Mouse (Mus musculus): Measurements from ENCODE around the gene Inpp5k. TPM values are rescaled to one million over a fixed set of nuclear protein-coding genes. Genes with fewer than 3 reads are reported as not detected.

Gene Inpp5k
- polyA plus RNA-seq, 1 experiment from 2014 or later: 28.4 TPM

DNA sequence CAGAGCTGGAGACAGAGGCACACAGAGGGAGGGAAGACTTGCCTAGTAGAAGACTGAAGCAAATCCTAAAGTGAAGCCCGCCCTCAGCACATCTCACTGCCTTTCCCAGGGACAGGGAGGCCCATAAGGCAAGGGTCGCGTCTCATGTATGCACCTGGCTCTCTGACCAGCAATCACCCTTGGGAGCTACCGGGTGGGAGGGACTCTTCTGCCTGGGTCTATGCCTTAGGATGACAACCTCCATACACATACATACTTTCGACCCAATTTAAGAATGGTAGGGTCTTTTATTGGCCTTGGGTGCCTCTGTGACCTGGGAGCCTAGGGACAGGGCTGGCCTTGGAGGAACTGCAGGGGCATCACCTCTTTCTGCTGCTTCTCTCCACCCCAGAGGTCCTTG is 42.6 kb downstream of the Inpp5k start:
- ATAC-seq (ENCODE audit: low FRiP score, low read depth): no peak
- Histone ChIP-seq H3K9me3 (no peaks in the 10 kb centered on the region), H3K9ac (replicated peaks) (no peak overlapping the region), H3K4me3 (no peak overlapping the region), H3K27ac (replicated peaks) (no peak overlapping the region), H3K27me3 (no peaks in the 10 kb centered on the region; the same call in 1 of the 2 replicates), H3K4me2 (replicated peaks) (no peak overlapping the region), H3K36me3 (peaks cover 13% of the 10 kb centered on the region; the same call in 1 of the 2 replicates), H3K4me1 (no peaks in the 10 kb centered on the region)
- WGBS: 88% methylated on average over 5 of the region's 5 CpGs

GRCm38 (mm10) chr11:75674875-75675274 is 44.1 kb downstream of the Inpp5k start:
- Histone ChIP-seq H3K36me3 (0 out of 2 replicates have a peak, but pooled peaks cover 6% of the 10 kb centered on the region), H3K4me2 (replicated peaks) (no peak overlapping the region), H3K9me3 (no peaks in the 10 kb centered on the region), H3K27me3 (no peaks in the 10 kb centered on the region; the same call in 1 of the 2 replicates), H3K4me3 (no peak overlapping the region), H3K9ac (replicated peaks) (no peak overlapping the region), H3K4me1 (peaks cover 3% of the 10 kb centered on the region), H3K27ac (replicated peaks) (no peak overlapping the region)
- 92% methylated on average over 3 of the region's 3 CpGs for WGBS
- no peak for ATAC-seq (ENCODE audit: low FRiP score, low read depth)

DNA sequence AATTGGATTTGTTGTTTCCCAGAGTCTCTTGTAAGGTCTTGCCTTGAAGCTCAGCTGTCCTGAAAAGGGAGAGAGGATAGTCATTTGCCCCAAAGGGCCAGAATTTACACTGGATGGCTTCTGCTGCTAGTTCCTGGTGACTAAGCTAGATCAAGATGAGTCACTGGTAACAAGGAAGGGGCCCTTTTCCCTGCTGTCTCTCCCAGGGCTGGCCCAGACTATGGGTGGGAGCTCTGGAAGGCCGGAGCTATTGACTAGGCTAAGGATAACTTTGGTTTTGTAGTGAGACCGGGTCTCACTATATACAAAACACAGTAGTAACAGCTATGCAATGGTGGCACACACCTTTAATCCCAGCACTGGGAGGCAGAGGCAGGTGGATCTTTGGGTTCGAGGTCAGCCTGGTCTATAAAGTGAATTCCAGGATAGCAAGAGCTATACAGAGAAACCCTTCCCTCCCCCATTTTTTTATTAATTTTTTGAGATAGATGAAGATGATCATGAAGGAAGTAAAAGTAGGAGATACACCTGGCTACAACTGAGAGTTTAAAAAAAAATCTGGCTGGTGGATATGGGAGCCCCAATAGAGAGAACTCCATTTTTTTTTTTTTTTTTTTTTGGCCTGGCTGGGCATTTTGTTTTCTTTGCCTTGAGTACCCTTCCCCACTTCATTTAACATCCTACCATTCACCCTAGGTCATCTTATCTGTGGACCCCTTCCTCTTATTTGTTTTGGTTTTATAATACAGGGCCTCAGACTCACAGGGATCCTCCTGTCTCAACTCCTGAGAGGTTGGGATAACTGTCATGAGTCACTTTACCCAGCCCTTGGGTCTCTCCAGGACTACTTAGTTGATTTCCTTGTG is 47.3 kb downstream of the Inpp5k start:
- Histone ChIP-seq H3K9ac (replicated peaks) (peak overlapping the region; percentile 25; the same call in 1 of the 2 replicates), H3K4me3 (peak overlapping the region; percentile 99), H3K36me3 (peaks cover 8% of the 10 kb centered on the region), H3K4me1 (peaks cover 16% of the 10 kb centered on the region), H3K27me3 (no peaks in the 10 kb centered on the region; the same call in 1 of the 2 replicates), H3K4me2 (replicated peaks) (peak overlapping the region; percentile 89), H3K27ac (replicated peaks) (peak overlapping the region; percentile 43; the same call in 1 of the 2 replicates), H3K9me3 (no peaks in the 10 kb centered on the region)
- 88% methylated on average over 3 of the region's 3 CpGs for WGBS
- no peak for ATAC-seq (ENCODE audit: low FRiP score, low read depth)

DNA sequence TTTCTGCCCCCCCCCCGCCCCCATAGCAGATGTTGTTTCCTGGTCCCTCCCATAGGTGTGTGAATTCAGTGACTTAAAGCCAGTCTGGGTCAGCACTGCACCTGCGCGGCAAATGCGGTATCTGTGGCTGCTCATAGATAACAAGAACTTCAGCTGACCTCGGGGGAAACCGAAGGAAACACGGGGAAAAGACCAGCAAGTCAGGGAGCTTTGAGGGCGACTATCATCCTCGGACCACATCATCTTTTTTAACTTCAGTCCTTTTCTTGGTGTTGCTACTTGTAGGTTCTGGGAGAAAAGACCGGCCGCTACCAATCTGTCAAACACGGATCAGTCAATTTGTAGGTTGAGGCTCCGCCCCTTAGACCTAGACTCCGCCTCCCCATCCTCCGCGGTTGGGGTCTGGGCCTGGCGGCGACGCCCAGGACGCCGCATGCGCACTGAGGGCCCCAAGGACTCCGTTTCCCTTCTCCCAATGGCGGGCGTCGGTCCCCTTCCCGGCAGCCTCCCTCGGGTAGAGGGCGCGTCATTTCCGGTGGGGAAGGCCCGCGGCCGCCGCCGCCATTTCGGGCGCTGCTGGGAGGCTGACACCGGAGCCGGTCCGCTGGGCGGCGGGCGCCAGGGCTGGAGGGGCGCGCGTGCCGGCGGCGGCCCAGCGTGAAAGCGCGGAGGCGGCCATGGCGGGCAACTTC is 48.1 kb downstream of the Inpp5k start, which contains the start of gene Crk:
Crk (plus strand) TSS at position 513 of the 692 bp plus-strand sequence.
- WGBS: under 1% methylated on average over 54 of the region's 55 CpGs

DNA sequence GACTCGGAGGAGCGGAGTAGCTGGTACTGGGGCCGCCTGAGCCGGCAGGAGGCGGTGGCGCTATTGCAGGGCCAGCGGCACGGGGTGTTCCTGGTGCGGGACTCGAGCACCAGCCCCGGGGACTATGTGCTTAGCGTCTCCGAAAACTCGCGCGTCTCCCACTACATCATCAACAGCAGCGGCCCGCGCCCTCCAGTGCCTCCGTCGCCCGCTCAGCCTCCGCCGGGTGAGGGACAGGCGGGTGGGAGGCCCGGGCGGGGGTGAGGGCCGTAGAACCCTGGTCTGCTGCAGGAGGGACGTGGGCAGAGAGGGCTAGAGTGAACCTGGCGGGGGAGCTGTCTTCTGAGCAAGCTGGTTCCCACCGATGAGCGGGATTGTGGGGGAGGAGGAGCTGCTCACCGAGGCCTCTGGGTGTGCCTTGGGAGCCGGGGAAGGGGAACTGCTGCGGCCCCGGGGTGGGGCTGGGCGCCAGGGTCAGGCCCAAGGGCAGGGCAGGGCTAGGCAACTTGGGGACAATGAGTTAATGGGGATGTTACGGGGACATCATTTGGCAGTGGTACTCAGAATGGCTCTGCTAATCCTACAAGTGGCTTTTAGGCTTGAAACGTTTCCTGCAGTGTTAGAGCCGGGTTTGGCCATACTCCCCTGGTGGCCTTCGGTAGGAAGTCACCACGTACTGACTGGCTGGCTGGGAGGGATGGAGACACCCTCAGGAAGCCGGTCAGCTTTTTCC is 48.8 kb downstream of the Inpp5k start:
- peaks cover 16% of the 10 kb centered on the region for H3K4me1 ChIP-seq
- peak overlapping the region; percentile 89 for H3K4me2 ChIP-seq (replicated peaks)
- peaks cover 13% of the 10 kb centered on the region for H3K36me3 ChIP-seq
- 1% methylated on average over 43 of the region's 43 CpGs for WGBS
- H3K9ac ChIP-seq (replicated peaks): peak overlapping the region; percentile 94
- ATAC-seq (ENCODE audit: low FRiP score, low read depth): peak; percentile 87
- H3K27me3 ChIP-seq: no peaks in the 10 kb centered on the region; the same call in 1 of the 2 replicates
- peak overlapping the region; percentile 89 for H3K27ac ChIP-seq (replicated peaks)
- H3K9me3 ChIP-seq: no peaks in the 10 kb centered on the region
- H3K4me3 ChIP-seq: peak overlapping the region; percentile 99

More for the DNA sequence above, 48.1 kb downstream of the Inpp5k start, which contains the start of gene Crk:
- Histone ChIP-seq H3K27ac (replicated peaks) (peak within 1 kb of the TSS; percentile 89), H3K36me3 (peaks cover 13% of the 10 kb centered on the region), H3K4me3 (peak within 1 kb of the TSS; percentile 99), H3K9ac (replicated peaks) (peak within 1 kb of the TSS; percentile 94), H3K4me2 (replicated peaks) (peak within 1 kb of the TSS; percentile 89), H3K9me3 (no peaks in the 10 kb centered on the region), H3K27me3 (no peaks in the 10 kb centered on the region; the same call in 1 of the 2 replicates), H3K4me1 (peaks cover 16% of the 10 kb centered on the region)
- ATAC-seq (ENCODE audit: low FRiP score, low read depth): peak; percentile 96

- Histone ChIP-seq H3K4me2 (replicated peaks) (no peak overlapping the region), H3K4me1 (peaks cover 14% of the 10 kb centered on the region), H3K9ac (replicated peaks) (no peak overlapping the region), H3K27me3 (no peaks in the 10 kb centered on the region), H3K9me3 (no peaks in the 10 kb centered on the region), H3K36me3 (peaks cover 18% of the 10 kb centered on the region), H3K4me3 (no peak overlapping the region), H3K27ac (replicated peaks) (no peak overlapping the region)
- 97% methylated on average over 5 of the region's 5 CpGs for WGBS
- ATAC-seq (ENCODE audit: low FRiP score, low read depth): no peak
These were observed 53.7 kb downstream of the Inpp5k start for GRCm38 (mm10) chr11:75684462-75684861.

DNA sequence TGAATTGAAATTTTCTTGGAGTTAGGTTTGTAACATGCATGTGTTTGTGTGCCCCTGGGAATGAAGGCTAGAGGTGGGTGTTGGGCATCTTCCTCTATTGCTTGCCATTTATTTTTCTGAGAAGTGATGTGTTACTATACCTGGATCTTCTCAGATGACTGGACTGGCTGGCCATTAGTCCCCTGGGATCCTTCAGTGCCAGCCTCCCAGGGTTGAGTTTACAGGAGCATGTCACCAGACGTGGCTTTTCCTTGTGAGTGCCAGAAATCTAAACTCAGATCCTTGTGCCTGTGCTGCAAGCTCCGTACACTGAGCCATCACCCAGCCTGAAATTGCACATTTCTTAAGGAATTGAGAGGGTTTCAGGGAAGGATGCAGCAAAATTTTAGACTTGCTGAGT is 54.2 kb downstream of the Inpp5k start:
- no peak for ATAC-seq (ENCODE audit: low FRiP score, low read depth)
- WGBS: 84% methylated on average over 2 of the region's 2 CpGs
- no peaks in the 10 kb centered on the region for H3K9me3 ChIP-seq
- H3K9ac ChIP-seq (replicated peaks): no peak overlapping the region
- H3K4me3 ChIP-seq: no peak overlapping the region
- H3K4me1 ChIP-seq: peaks cover 12% of the 10 kb centered on the region
- peaks cover 20% of the 10 kb centered on the region for H3K36me3 ChIP-seq
- no peaks in the 10 kb centered on the region for H3K27me3 ChIP-seq
- no peak overlapping the region for H3K27ac ChIP-seq (replicated peaks)
- no peak overlapping the region for H3K4me2 ChIP-seq (replicated peaks)

GRCm38 (mm10) chr11:75687343-75687993 is 56.7 kb downstream of the Inpp5k start:
- WGBS: 80% methylated on average over 2 of the region's 2 CpGs
- Histone ChIP-seq H3K4me3 (no peak overlapping the region), H3K27ac (replicated peaks) (no peak overlapping the region), H3K4me1 (no peaks in the 10 kb centered on the region), H3K27me3 (no peaks in the 10 kb centered on the region), H3K4me2 (replicated peaks) (no peak overlapping the region), H3K9ac (replicated peaks) (no peak overlapping the region), H3K9me3 (no peaks in the 10 kb centered on the region), H3K36me3 (peaks cover 28% of the 10 kb centered on the region)
- ATAC-seq (ENCODE audit: low FRiP score, low read depth): no peak

DNA sequence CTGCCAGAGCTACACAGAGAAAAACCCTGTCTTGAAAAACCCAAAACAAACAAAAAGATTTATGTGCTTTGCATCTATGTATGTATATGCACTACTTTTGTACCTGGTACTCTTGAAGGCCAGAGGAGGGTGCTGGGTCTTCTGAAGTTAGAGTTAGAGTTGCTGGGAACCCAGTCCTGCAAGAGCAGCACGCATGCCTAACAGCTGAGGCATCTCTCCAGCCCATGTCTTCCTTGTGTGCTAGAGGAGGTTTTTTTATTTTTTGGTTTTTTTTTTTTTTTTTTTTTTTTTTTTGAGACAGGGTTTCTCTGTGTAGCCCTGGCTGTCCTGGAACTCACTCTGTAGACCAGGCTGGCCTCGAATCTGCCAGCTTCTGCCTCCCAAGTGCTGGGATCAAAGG is 57.3 kb downstream of the Inpp5k start:
- Histone ChIP-seq H3K36me3 (peaks cover 28% of the 10 kb centered on the region), H3K9ac (replicated peaks) (no peak overlapping the region)
- WGBS: 89% methylated on average over 2 of the region's 2 CpGs

DNA sequence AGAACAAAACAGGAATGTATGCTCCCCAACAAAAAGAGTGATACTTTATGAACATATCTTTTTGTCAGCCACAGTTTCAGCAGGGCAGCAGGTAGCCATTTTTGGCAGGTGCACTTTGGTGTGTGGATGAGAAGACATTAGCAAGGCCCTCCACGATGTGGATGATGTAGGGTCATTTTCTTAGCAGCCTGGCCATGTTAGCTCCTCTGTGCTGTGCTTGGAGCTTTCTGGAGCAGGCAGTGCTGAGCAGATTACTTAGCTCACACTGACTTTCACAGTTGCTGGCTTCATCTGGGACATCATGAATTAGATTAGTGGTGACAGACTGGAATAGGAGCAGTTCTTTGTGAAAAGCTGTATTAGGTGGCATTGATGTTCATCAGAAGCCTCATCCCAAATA is 59.2 kb downstream of the Inpp5k start:
- no peak for ATAC-seq (ENCODE audit: low FRiP score, low read depth)
- Histone ChIP-seq H3K4me1 (no peaks in the 10 kb centered on the region), H3K9ac (replicated peaks) (no peak overlapping the region), H3K36me3 (peaks cover 40% of the 10 kb centered on the region), H3K4me2 (replicated peaks) (no peak overlapping the region), H3K27ac (replicated peaks) (no peak overlapping the region), H3K4me3 (no peak overlapping the region), H3K27me3 (no peaks in the 10 kb centered on the region), H3K9me3 (no peaks in the 10 kb centered on the region)
- 84% methylated on average over 1 of the region's 1 CpGs for WGBS

More for the DNA sequence above, 57.3 kb downstream of the Inpp5k start:
- H3K27me3 ChIP-seq: no peaks in the 10 kb centered on the region
- H3K9me3 ChIP-seq: no peaks in the 10 kb centered on the region
- H3K4me3 ChIP-seq: no peak overlapping the region
- no peak overlapping the region for H3K4me2 ChIP-seq (replicated peaks)
- H3K27ac ChIP-seq (replicated peaks): no peak overlapping the region
- H3K4me1 ChIP-seq: no peaks in the 10 kb centered on the region
- no peak for ATAC-seq (ENCODE audit: low FRiP score, low read depth)

DNA sequence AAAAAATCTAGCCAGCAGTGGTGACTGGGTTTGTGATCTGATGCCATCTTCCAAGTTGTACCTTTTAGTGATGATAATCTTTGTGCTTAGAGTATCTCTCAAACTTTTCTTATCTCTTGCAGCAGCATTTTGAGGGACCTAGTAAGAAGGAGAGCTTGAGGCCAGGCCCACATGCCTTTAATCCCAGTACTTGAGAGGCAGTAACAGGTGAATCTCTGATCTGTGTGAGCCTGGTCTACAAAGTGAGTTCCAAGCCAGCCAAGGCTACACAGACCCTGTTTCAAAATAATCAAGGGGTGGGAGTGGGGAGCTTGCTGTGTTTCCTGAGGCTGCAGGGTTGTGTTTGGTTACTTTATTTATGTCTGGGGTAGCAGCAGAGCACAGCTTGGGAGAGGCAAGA is 60.3 kb downstream of the Inpp5k start:
- Histone ChIP-seq H3K9ac (replicated peaks) (no peak overlapping the region), H3K4me3 (no peak overlapping the region), H3K36me3 (peaks cover 43% of the 10 kb centered on the region), H3K27me3 (no peaks in the 10 kb centered on the region), H3K27ac (replicated peaks) (no peak overlapping the region), H3K9me3 (no peaks in the 10 kb centered on the region), H3K4me2 (replicated peaks) (no peak overlapping the region), H3K4me1 (no peaks in the 10 kb centered on the region)
- no peak for ATAC-seq (ENCODE audit: low FRiP score, low read depth)

Measured in midbrain, embryonic 12.5 days (tissue).